14 mouse cellular contexts compared by ENCODE assay signal in genomic region chr2:115090430-115091175, GRCm38 (mm10).
DNase-seq lines count a peak whose midpoint lies in the region; ATAC-seq and TF ChIP-seq lines count a peak whose summit lies in the region.
"Had no signal": no experiment of that assay in that cellular context is flagged by ENCODE, and none has a peak within 500 bp of the region (broad histone marks: within the 10 kb centered on the region; RNA-seq: fewer than 3 reads in every experiment).

No protein-coding gene starts in this region.

- H3K36me3 ChIP-seq in intestine, embryonic 14.5 days (ENCODE audit: control insufficient read depth, insufficient read depth, low read length) = no peaks in the 10 kb centered on the region
- no peaks in the 10 kb centered on the region for H3K36me3 ChIP-seq in intestine, embryonic 16.5 days (ENCODE audit: control insufficient read depth, insufficient read depth, low read length)
- H3K36me3 ChIP-seq in embryonic facial prominence, embryonic 13.5 days = no peaks in the 10 kb centered on the region
- H3K36me3 ChIP-seq in kidney, postnatal 0 days (ENCODE audit: insufficient read depth, low read length) = no peaks in the 10 kb centered on the region
- no peaks in the 10 kb centered on the region for H3K36me3 ChIP-seq in hindbrain, embryonic 12.5 days
- H3K36me3 ChIP-seq: heart, embryonic 12.5 days; hindbrain, embryonic 13.5 days; liver, embryonic 12.5 days had no signal

- no peak for TF ChIP-seq CTCF in brain, embryonic 14.5 days (IDR thresholded peaks at IDR 0.05; ENCODE audit: borderline replicate concordance, extremely low read depth, insufficient read depth, insufficient read length)
- no peak for TF ChIP-seq CTCF in kidney, postnatal 0 days (IDR thresholded peaks at IDR 0.05; ENCODE audit: low read depth)

- TF ChIP-seq POLR2A in brain, embryonic 14.5 days (IDR thresholded peaks at IDR 0.05; ENCODE audit: borderline replicate concordance, extremely low read depth, insufficient read depth, insufficient read length, poor library complexity, severe bottlenecking) = no peak

- no peak overlapping the region for H3K4me3 ChIP-seq in intestine, embryonic 14.5 days (ENCODE audit: low read depth, low read length)
- no peak overlapping the region for H3K4me3 ChIP-seq in intestine, embryonic 16.5 days (ENCODE audit: low read length)
- H3K4me3 ChIP-seq in embryonic facial prominence, embryonic 13.5 days = no peak overlapping the region
- no peak overlapping the region for H3K4me3 ChIP-seq in kidney, postnatal 0 days (replicated peaks; ENCODE audit: low read depth, low read length)
- H3K4me3 ChIP-seq in hindbrain, embryonic 12.5 days = no peak overlapping the region
- H3K4me3 ChIP-seq: heart, embryonic 12.5 days; hindbrain, embryonic 13.5 days; liver, embryonic 12.5 days had no signal

- ATAC-seq in intestine, embryonic 14.5 days (replicated peaks; ENCODE audit: low FRiP score, low TSS enrichment, low read depth) = no peak
- no peak for ATAC-seq in intestine, embryonic 16.5 days
- no peak for ATAC-seq in embryonic facial prominence, embryonic 13.5 days (ENCODE audit: insufficient number of reproducible peaks, insufficient read depth, low FRiP score, low TSS enrichment, low read depth)
- no peak for ATAC-seq in kidney, postnatal 0 days (replicated peaks; ENCODE audit: low FRiP score, low read depth)
- ATAC-seq in hindbrain, embryonic 12.5 days (ENCODE audit: low FRiP score) = no peak
- ATAC-seq: liver, embryonic 12.5 days had no signal

- no peaks in the 10 kb centered on the region for H3K27me3 ChIP-seq in intestine, embryonic 14.5 days (replicated peaks; ENCODE audit: control insufficient read depth, insufficient read depth, low read length)
- no peaks in the 10 kb centered on the region for H3K27me3 ChIP-seq in intestine, embryonic 16.5 days (replicated peaks; ENCODE audit: control insufficient read depth, insufficient read depth, low read length)
- no peaks in the 10 kb centered on the region for H3K27me3 ChIP-seq in embryonic facial prominence, embryonic 13.5 days
- no peaks in the 10 kb centered on the region for H3K27me3 ChIP-seq in kidney, postnatal 0 days (ENCODE audit: insufficient read depth, low read length)
- H3K27me3 ChIP-seq in hindbrain, embryonic 12.5 days = no peaks in the 10 kb centered on the region
- H3K27me3 ChIP-seq: CH12.LX; heart, embryonic 12.5 days; hindbrain, embryonic 13.5 days; liver, embryonic 12.5 days had no signal

- no peak overlapping the region for H3K9ac ChIP-seq in intestine, embryonic 14.5 days (ENCODE audit: low read length)
- no peak overlapping the region for H3K9ac ChIP-seq in intestine, embryonic 16.5 days (ENCODE audit: low read depth, low read length)
- H3K9ac ChIP-seq in embryonic facial prominence, embryonic 13.5 days = no peak overlapping the region
- no peak overlapping the region for H3K9ac ChIP-seq in kidney, postnatal 0 days (ENCODE audit: low read depth, low read length)
- no peak overlapping the region for H3K9ac ChIP-seq in hindbrain, embryonic 12.5 days
- H3K9ac ChIP-seq: heart, embryonic 12.5 days; hindbrain, embryonic 13.5 days; liver, embryonic 12.5 days had no signal

- H3K4me1 ChIP-seq in intestine, embryonic 14.5 days (replicated peaks; ENCODE audit: control insufficient read depth, insufficient read depth, low read length) = peaks cover 7% of the 10 kb centered on the region
- H3K4me1 ChIP-seq in intestine, embryonic 16.5 days (ENCODE audit: control insufficient read depth, insufficient read depth, low read length) = no peaks in the 10 kb centered on the region
- peaks cover 10% of the 10 kb centered on the region; the same call in 1 of the 2 replicates for H3K4me1 ChIP-seq in embryonic facial prominence, embryonic 13.5 days
- no peaks in the 10 kb centered on the region for H3K4me1 ChIP-seq in kidney, postnatal 0 days (replicated peaks; ENCODE audit: insufficient read depth, low read length)
- no peaks in the 10 kb centered on the region for H3K4me1 ChIP-seq in hindbrain, embryonic 12.5 days
- H3K4me1 ChIP-seq: heart, embryonic 12.5 days; hindbrain, embryonic 13.5 days; liver, embryonic 12.5 days had no signal

- no peak overlapping the region for H3K27ac ChIP-seq in intestine, embryonic 14.5 days (ENCODE audit: low read depth)
- H3K27ac ChIP-seq in intestine, embryonic 16.5 days (ENCODE audit: low read length) = no peak overlapping the region
- no peak overlapping the region for H3K27ac ChIP-seq in embryonic facial prominence, embryonic 13.5 days
- peak overlapping the region; percentile 36; the same call in 1 of the 2 replicates for H3K27ac ChIP-seq in kidney, postnatal 0 days
- H3K27ac ChIP-seq in hindbrain, embryonic 12.5 days = no peak overlapping the region
- H3K27ac ChIP-seq: hindbrain, embryonic 13.5 days; liver, embryonic 12.5 days had no signal

- DNase-seq in intestine, embryonic 14.5 days (ENCODE audit: low spot score) = no peak
- DNase-seq in brain, embryonic 14.5 days (ENCODE audit: low read depth) = peak; percentile 38
- peak; percentile 74 for DNase-seq in kidney, postnatal 0 days (ENCODE audit: low spot score)
- DNase-seq in yolk sac, embryonic 10.5 days (ENCODE audit: low spot score) = no peak
- DNase-seq: cerebellum, postnatal 25 days; gastrocnemius, postnatal 14 days; thymus, postnatal 14 days had no signal

- peak overlapping the region; percentile 25; the same call in 1 of the 2 replicates for H3K4me2 ChIP-seq in intestine, embryonic 14.5 days (ENCODE audit: low read length)
- H3K4me2 ChIP-seq in intestine, embryonic 16.5 days (ENCODE audit: low read depth, low read length) = no peak overlapping the region
- H3K4me2 ChIP-seq in embryonic facial prominence, embryonic 13.5 days = peak overlapping the region; percentile 7; the same call in 1 of the 2 replicates
- peak overlapping the region; percentile 35 for H3K4me2 ChIP-seq in kidney, postnatal 0 days (ENCODE audit: low read length)
- no peak overlapping the region for H3K4me2 ChIP-seq in hindbrain, embryonic 12.5 days (replicated peaks)
- H3K4me2 ChIP-seq: heart, embryonic 12.5 days; hindbrain, embryonic 13.5 days; liver, embryonic 12.5 days had no signal

- H3K9me3 ChIP-seq in intestine, embryonic 14.5 days (ENCODE audit: control insufficient read depth, low read length) = no peaks in the 10 kb centered on the region
- H3K9me3 ChIP-seq in intestine, embryonic 16.5 days (ENCODE audit: control insufficient read depth, low read length) = no peaks in the 10 kb centered on the region
- no peaks in the 10 kb centered on the region for H3K9me3 ChIP-seq in embryonic facial prominence, embryonic 13.5 days
- H3K9me3 ChIP-seq in kidney, postnatal 0 days (replicated peaks; ENCODE audit: low read length) = no peaks in the 10 kb centered on the region
- H3K9me3 ChIP-seq in hindbrain, embryonic 12.5 days (replicated peaks) = no peaks in the 10 kb centered on the region
- H3K9me3 ChIP-seq: heart, embryonic 12.5 days; hindbrain, embryonic 13.5 days; liver, embryonic 12.5 days had no signal

- 32% methylated on average over 12 of the region's 12 CpGs for WGBS in intestine, embryonic 14.5 days
- WGBS in intestine, embryonic 16.5 days = 43% methylated on average over 12 of the region's 12 CpGs
- WGBS in embryonic facial prominence, embryonic 13.5 days = 32% methylated on average over 12 of the region's 12 CpGs
- 16% methylated on average over 12 of the region's 12 CpGs for WGBS in kidney, postnatal 0 days
- WGBS in hindbrain, embryonic 12.5 days = 62% methylated on average over 12 of the region's 12 CpGs

Comparison
In these comparisons a context has a peak if more than half of its experiments do, and no peak if none do; other contexts are left out.
1. H3K4me2 ChIP-seq: peak in intestine, embryonic 14.5 days (single experiment), embryonic facial prominence, embryonic 13.5 days (single experiment) and kidney, postnatal 0 days (single experiment); none in intestine, embryonic 16.5 days (single experiment) and hindbrain, embryonic 12.5 days (single experiment).
2. DNase-seq: peak in brain, embryonic 14.5 days (single experiment) and kidney, postnatal 0 days (single experiment); none in intestine, embryonic 14.5 days (single experiment) and yolk sac, embryonic 10.5 days (single experiment).